Mouse (Mus musculus) kidney, adult 2 months (tissue): ENCODE data around the gene Cmss1. TPM values are rescaled to one million over a fixed set of nuclear protein-coding genes. Genes with fewer than 3 reads are reported as not detected.

ENCODE experiments used
- DNase-seq: peaks from one replicate; pipeline ENCODE4 v3.0.0; 2021
- H3K27ac ChIP-seq: fragments of 200-500 bp; 2 replicates; pipeline ENCODE4 v1.5.1; 2012; ENCODE audit warnings: low read depth, low read length, control low read depth, inconsistent platforms; ENCODE audit not compliant: insufficient read depth
- H3K27me3 ChIP-seq: fragments of 200-500 bp; replicated peaks from 2 replicates; pipeline ENCODE4 v1.6.1; 2012; ENCODE audit warnings: mild to moderate bottlenecking, moderate library complexity, low read length, inconsistent platforms; ENCODE audit not compliant: control insufficient read depth, insufficient read depth
- H3K36me3 ChIP-seq: fragments of 200-500 bp; 2 replicates; pipeline ENCODE4 v1.6.1; 2012; ENCODE audit warnings: mild to moderate bottlenecking, moderate library complexity, low read length, inconsistent platforms; ENCODE audit not compliant: control insufficient read depth, insufficient read depth
- H3K4me1 ChIP-seq: fragments of 200-500 bp; 2 replicates; pipeline ENCODE4 v1.6.1; 2011; ENCODE audit warnings: low read length; ENCODE audit not compliant: control insufficient read depth, insufficient read depth
- H3K4me3 ChIP-seq: fragments of 200-500 bp; 2 replicates; pipeline ENCODE4 v1.5.1; 2011; ENCODE audit warnings: mild to moderate bottlenecking, low read depth, low read length, control low read depth; ENCODE audit not compliant: insufficient read depth
- CTCF ChIP-seq: fragments of 200-500 bp; conservative IDR thresholded peaks from 2 replicates; pipeline ENCODE4 v1.5.1; 2011; ENCODE audit warnings: low read depth, mild to moderate bottlenecking, control low read depth, low read length, moderate library complexity, mixed read lengths; ENCODE audit not compliant: insufficient read depth, insufficient read length
- POLR2A ChIP-seq: fragments of 200-500 bp; IDR thresholded peaks from one replicate; pipeline ENCODE4 v1.6.1; 2011; ENCODE audit warnings: low read depth, low read length, control low read depth
- WGBS: fragments of 180-500 bp; shearing (Covaris S2); methylation state at CpG from one replicate; pipeline ENCODE4 v1.1.7; 2018; 5-methylcytosine and 5-hydroxymethylcytosine counted together
- polyA plus RNA-seq: library from polyadenylated mRNA; depleted of rRNA; stranded (reverse); fragments of >200 nt; gene quantifications from 2 replicates; pipeline ENCODE4 v1.2.3, GENCODE M21; 2012

The Cmss1 gene
- polyA plus RNA-seq, 1 experiment, result 7.2 TPM

GRCm38 (mm10) chr16:57369846-57370496 is 236.7 kb downstream of the Cmss1 start:
- Histone ChIP-seq H3K27me3 (no peaks in the 10 kb centered on the region), H3K36me3 (no peaks in the 10 kb centered on the region), H3K27ac (peak overlapping the region; percentile 4; the same call in 1 of the 2 replicates), H3K4me1 (0 out of 2 replicates have a peak, but pooled peaks cover 3% of the 10 kb centered on the region), H3K4me3 (no peak overlapping the region)
- WGBS, result 50% methylated on average over 8 of the region's 8 CpGs
- no peak for TF ChIP-seq CTCF
- TF ChIP-seq POLR2A, result no peak
- peak; percentile 57 for DNase-seq

GRCm38 (mm10) chr16:57366941-57367694 is 239.5 kb downstream of the Cmss1 start:
- H3K36me3 ChIP-seq, result no peaks in the 10 kb centered on the region
- no peaks in the 10 kb centered on the region for H3K27me3 ChIP-seq
- no peak for DNase-seq
- H3K4me1 ChIP-seq, result peaks cover 3% of the 10 kb centered on the region; the same call in 1 of the 2 replicates
- TF ChIP-seq CTCF, result no peak
- no peak for TF ChIP-seq POLR2A
- no peak overlapping the region for H3K27ac ChIP-seq
- no peak overlapping the region for H3K4me3 ChIP-seq
- 50% methylated on average over 18 of the region's 18 CpGs for WGBS

- DNase-seq, result no peak
- Histone ChIP-seq H3K36me3 (no peaks in the 10 kb centered on the region), H3K27me3 (no peaks in the 10 kb centered on the region), H3K27ac (no peak overlapping the region), H3K4me3 (no peak overlapping the region), H3K4me1 (peaks cover 3% of the 10 kb centered on the region; the same call in 1 of the 2 replicates)
- TF ChIP-seq CTCF (no peak), POLR2A (no peak)
- 47% methylated on average over 6 of the region's 6 CpGs for WGBS
These were observed 240.5 kb downstream of the Cmss1 start for GRCm38 (mm10) chr16:57366141-57366540.

GRCm38 (mm10) chr16:57364498-57364897 is 242.2 kb downstream of the Cmss1 start:
- Histone ChIP-seq H3K4me1 (no peaks in the 10 kb centered on the region; the same call in 1 of the 2 replicates), H3K4me3 (no peak overlapping the region), H3K36me3 (no peaks in the 10 kb centered on the region), H3K27ac (peak overlapping the region; percentile 21; the same call in 1 of the 2 replicates), H3K27me3 (no peaks in the 10 kb centered on the region)
- 73% methylated on average over 7 of the region's 7 CpGs for WGBS
- no peak for DNase-seq
- no peak for TF ChIP-seq POLR2A
- no peak for TF ChIP-seq CTCF

- no peak overlapping the region for H3K4me3 ChIP-seq
- no peaks in the 10 kb centered on the region; the same call in 1 of the 2 replicates for H3K4me1 ChIP-seq
- no peaks in the 10 kb centered on the region for H3K36me3 ChIP-seq
- WGBS, result 51% methylated on average over 18 of the region's 18 CpGs
- H3K27me3 ChIP-seq, result no peaks in the 10 kb centered on the region
- DNase-seq, result peak; percentile 58
- H3K27ac ChIP-seq, result no peak overlapping the region
- TF ChIP-seq POLR2A (no peak), CTCF (peak; percentile 46)
These were observed 243.8 kb downstream of the Cmss1 start for GRCm38 (mm10) chr16:57362679-57363401.

GRCm38 (mm10) chr16:57360785-57361184 is 245.9 kb downstream of the Cmss1 start:
- TF ChIP-seq CTCF (no peak), POLR2A (no peak)
- no peak overlapping the region for H3K4me3 ChIP-seq
- no peak for DNase-seq
- WGBS, result 97% methylated on average over 3 of the region's 3 CpGs
- H3K36me3 ChIP-seq, result no peaks in the 10 kb centered on the region
- no peaks in the 10 kb centered on the region; the same call in 1 of the 2 replicates for H3K4me1 ChIP-seq
- no peak overlapping the region for H3K27ac ChIP-seq
- H3K27me3 ChIP-seq, result no peaks in the 10 kb centered on the region

- Histone ChIP-seq H3K4me3 (no peak overlapping the region), H3K27ac (no peak overlapping the region), H3K27me3 (no peaks in the 10 kb centered on the region), H3K36me3 (no peaks in the 10 kb centered on the region), H3K4me1 (no peaks in the 10 kb centered on the region; the same call in 1 of the 2 replicates)
- DNase-seq, result no peak
- no peak for TF ChIP-seq CTCF
- TF ChIP-seq POLR2A, result no peak
- 94% methylated on average over 10 of the region's 10 CpGs for WGBS
These were observed 247.4 kb downstream of the Cmss1 start for GRCm38 (mm10) chr16:57359251-57359650.
